Mouse (Mus musculus): ENCODE results near the gene Rbm31y. TPM values are rescaled to one million over a fixed set of nuclear protein-coding genes. Genes with fewer than 3 reads are reported as not detected.

Gene Rbm31y
- total RNA-seq (2023): not detected

DNA sequence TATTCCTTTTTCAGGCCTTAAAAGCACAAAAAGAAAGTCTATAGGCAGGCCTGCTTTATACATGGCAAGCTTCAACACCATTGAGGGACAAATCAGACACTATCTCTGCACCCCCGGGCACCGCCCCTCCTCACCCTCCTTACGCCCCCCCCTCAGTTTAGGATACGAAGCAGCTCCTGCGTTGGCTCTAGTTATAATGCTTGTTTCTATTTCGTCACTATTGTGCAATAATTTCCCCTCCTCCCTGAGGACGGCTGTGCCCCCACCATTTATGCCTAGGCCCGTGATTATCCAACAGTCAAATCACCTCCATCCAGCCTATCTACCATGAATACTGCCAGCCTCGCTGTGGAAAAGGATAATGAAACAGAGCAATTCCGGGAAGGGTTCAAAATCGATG is at the start of gene Rbm31y:
Rbm31y (plus strand) TSS at position 301 of the 400 bp plus-strand sequence.

Measured in neutrophil, adult 59 days (primary cell).